Mouse (Mus musculus) adrenal gland, adult 8-10 months (tissue): ENCODE data around the gene Olfr1232. TPM values are rescaled to one million over a fixed set of nuclear protein-coding genes. Genes with fewer than 3 reads are reported as not detected.

Experiments used
- DNase-seq: peaks from one replicate; pipeline ENCODE4 v3.0.0; 2022
- total RNA-seq, 4 experiments: library from RNA; stranded (reverse); gene quantifications; 2 replicates each; pipeline ENCODE4 v1.2.4; 2022

Gene Olfr1232
- total RNA-seq: not detected

GRCm38 (mm10) chr2:89329575-89329974 lies at the start of gene Olfr1232:
Olfr1232 (minus strand) TSS chr2:89329675.
- no peak for DNase-seq

- no peak for DNase-seq
Observed at GRCm38 (mm10) chr2:89364765-89365164, 35.3 kb upstream of the Olfr1232 start, which contains the start of gene Olfr1234. Olfr1234 (minus strand) TSS chr2:89364865.

GRCm38 (mm10) chr2:89342298-89342697 lies 12.8 kb upstream of the Olfr1232 start, which contains the start of gene Olfr1233:
Olfr1233 (minus strand) TSS chr2:89342398.
- DNase-seq: no peak

GRCm38 (mm10) chr2:89306974-89307373 lies 22.5 kb downstream of the Olfr1232 start, which contains the start of gene Olfr1231:
Olfr1231 (minus strand) TSS chr2:89307074.
- no peak for DNase-seq

DNA sequence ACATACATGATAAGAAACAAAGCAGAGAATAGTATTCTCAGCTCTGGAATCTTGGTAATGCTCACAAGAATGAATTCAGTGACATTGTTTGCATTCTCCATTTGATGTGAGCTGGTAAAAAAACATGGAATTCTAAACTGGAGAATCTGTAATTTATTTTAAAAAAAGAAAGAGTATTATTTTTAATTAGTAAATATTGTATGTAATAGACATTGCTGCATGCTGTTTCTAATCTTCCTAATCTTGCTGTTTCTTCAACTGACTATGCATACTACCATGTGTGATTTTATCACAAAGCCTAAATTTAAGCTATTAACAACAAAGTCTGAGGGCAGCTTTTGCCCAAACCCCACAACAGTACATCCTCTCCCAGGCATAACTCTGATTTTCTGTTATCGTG lies 32.3 kb downstream of the Olfr1232 start, which contains the start of gene Olfr1230:
Gene Olfr1230 (minus strand): TSS at position 101 of the 400 bp plus-strand sequence.
- no peak for DNase-seq

GRCm38 (mm10) chr2:89287914-89288313 lies 41.6 kb downstream of the Olfr1232 start, which contains the start of gene Olfr1229:
Olfr1229 (minus strand) TSS chr2:89288014.
- no peak for DNase-seq

Other genes starting within 250 kb of the Olfr1232 start
- gene Olfr1219, start 246.2 kb downstream of the Olfr1232 start, total RNA-seq: not detected
- not detected for gene Olfr1220, start 222.8 kb downstream of the Olfr1232 start, total RNA-seq
- gene Olfr1221, start 212.4 kb downstream of the Olfr1232 start, total RNA-seq: not detected
- gene Olfr1222, start 196.6 kb downstream of the Olfr1232 start, total RNA-seq: not detected
- gene Olfr1223, start 178.1 kb downstream of the Olfr1232 start, total RNA-seq: not detected
- gene Olfr1224-ps1, start 165.6 kb downstream of the Olfr1232 start, total RNA-seq: not detected
- gene Olfr1225, start 155.0 kb downstream of the Olfr1232 start, total RNA-seq: not detected
- not detected for gene Olfr1226, start 129.6 kb downstream of the Olfr1232 start, total RNA-seq
- gene Olfr1228, start 75.6 kb downstream of the Olfr1232 start, total RNA-seq: not detected
- not detected for gene Olfr1229, start 41.7 kb downstream of the Olfr1232 start, total RNA-seq
- gene Olfr1230, start 32.4 kb downstream of the Olfr1232 start, total RNA-seq: not detected
- gene Olfr1231, start 22.6 kb downstream of the Olfr1232 start, total RNA-seq: not detected
- gene Olfr1233, start 12.7 kb upstream of the Olfr1232 start, total RNA-seq: not detected
- gene Olfr1234, start 35.2 kb upstream of the Olfr1232 start, total RNA-seq: not detected
- not detected for gene Olfr1238, start 80.0 kb upstream of the Olfr1232 start, total RNA-seq
- not detected for gene Olfr1239, start 90.7 kb upstream of the Olfr1232 start, total RNA-seq
- not detected for gene Olfr1240, start 113.3 kb upstream of the Olfr1232 start, total RNA-seq
- not detected for gene Olfr1241, start 157.5 kb upstream of the Olfr1232 start, total RNA-seq
- not detected for gene Olfr1242, start 168.7 kb upstream of the Olfr1232 start, total RNA-seq
- not detected for gene Olfr1243, start 201.8 kb upstream of the Olfr1232 start, total RNA-seq
- gene Olfr1245, start 248.8 kb upstream of the Olfr1232 start, total RNA-seq: not detected